Mouse (Mus musculus): ENCODE measurements at regions not wholly inside any gene's neighbourhood (a gene's known extent, or its start where the extent isn't known, plus 50 kb on each side); places are given as distances from the start of the nearest gene placed in this dataset.

- TF ChIP-seq EP300 (IDR thresholded peaks at IDR 0.05; ENCODE audit: low read depth) (no peak), CTCF (IDR thresholded peaks at IDR 0.05; ENCODE audit: low read depth) (no peak)
These were observed 431.6 kb upstream of the Ubash3b start for GRCm38 (mm10) chr9:41592900-41593690.
